Mouse (Mus musculus) CH12.LX (cell line): Measurements from ENCODE around the gene Prkg1. TPM values are rescaled to one million over a fixed set of nuclear protein-coding genes. Genes with fewer than 3 reads are reported as not detected.

Source experiments
- DNase-seq: peaks from one replicate; pipeline ENCODE4 v3.0.0-alpha.2; 2013; ENCODE audit errors: extremely low read depth
- H3K27ac ChIP-seq: 2 replicates; pipeline ENCODE4 v1.5.1; 2012; ENCODE audit warnings: low read depth, mild to moderate bottlenecking, control low read depth, moderate library complexity; ENCODE audit not compliant: insufficient read depth
- H3K27me3 ChIP-seq: replicated peaks from 2 replicates; pipeline ENCODE3; 2012; ENCODE audit warnings: inconsistent platforms
- H3K36me3 ChIP-seq, 2 experiments: replicated peaks in 1 of 2; 2 replicates each; pipeline versions ENCODE3 to v1.6.1; 2012; ENCODE audit warnings: inconsistent platforms in 1 of 2, low read length in 1 of 2, mild to moderate bottlenecking in 1 of 2, mixed read lengths in 1 of 2, moderate library complexity in 1 of 2; ENCODE audit not compliant: control insufficient read depth in 1 of 2, insufficient read depth in 1 of 2
- H3K4me1 ChIP-seq, 2 experiments: 2 replicates each; pipeline ENCODE4 v1.6.1; 2012; ENCODE audit warnings: inconsistent platforms in 1 of 2, moderate library complexity in 1 of 2; ENCODE audit not compliant: insufficient read depth in 2 of 2, control insufficient read depth in 1 of 2
- H3K4me2 ChIP-seq: 2 replicates; pipeline ENCODE4 v1.6.1; 2012; ENCODE audit warnings: low read depth, mild to moderate bottlenecking, control low read depth; ENCODE audit not compliant: poor library complexity, insufficient read depth, severe bottlenecking
- H3K4me3 ChIP-seq, 3 experiments: fragments of 150-350 bp in 1 of 3; sonication (generic) in 1 of 3; replicated peaks in 1 of 3; 2 replicates each; pipeline versions ENCODE3 to v1.5.1; 2011 to 2012; ENCODE audit warnings: low read depth in 2 of 3, low read length in 2 of 3, mild to moderate bottlenecking in 2 of 3, moderate library complexity in 2 of 3, control low read depth in 1 of 3, improper control_type of control experiment in 1 of 3, inconsistent platforms in 1 of 3, mixed read lengths in 1 of 3; ENCODE audit not compliant: poor library complexity in 1 of 3
- H3K79me2 ChIP-seq: replicated peaks from 2 replicates; pipeline ENCODE4 v1.6.1; 2012; ENCODE audit warnings: mild to moderate bottlenecking, moderate library complexity; ENCODE audit not compliant: control insufficient read depth, poor library complexity, insufficient read depth, severe bottlenecking; ENCODE audit errors: extremely low read depth
- H3K9ac ChIP-seq: 2 replicates; pipeline ENCODE4 v1.6.1; 2012; ENCODE audit warnings: low read depth, mild to moderate bottlenecking, control low read depth, moderate library complexity; ENCODE audit not compliant: insufficient read depth
- H3K9me3 ChIP-seq: replicated peaks from 2 replicates; pipeline ENCODE3; 2012; ENCODE audit warnings: low read length, inconsistent platforms, mixed read lengths
- BHLHE40 ChIP-seq: IDR thresholded peaks from 2 replicates; pipeline ENCODE4 v1.6.1; 2011; ENCODE audit warnings: mild to moderate bottlenecking, low read depth, low read length, improper control_type of control experiment
- CHD1 ChIP-seq: IDR thresholded peaks from 2 replicates; pipeline ENCODE4 v1.6.1; 2012; ENCODE audit warnings: low read depth, low read length, improper control_type of control experiment, inconsistent platforms
- CTCF ChIP-seq, 2 experiments: IDR thresholded peaks in 1 of 2; conservative IDR thresholded peaks in 1 of 2; 2 replicates each; pipeline ENCODE4 v1.5.1; 2011 to 2012; ENCODE audit warnings: low read depth in 2 of 2, low read length in 2 of 2, improper control_type of control experiment in 1 of 2, inconsistent platforms in 1 of 2, mild to moderate bottlenecking in 1 of 2, moderate library complexity in 1 of 2
- E2F4 ChIP-seq: IDR thresholded peaks from 2 replicates; pipeline ENCODE4 v1.6.1; 2011; ENCODE audit warnings: low read depth, low read length, improper control_type of control experiment; ENCODE audit not compliant: insufficient replicate concordance
- ELF1 ChIP-seq: IDR thresholded peaks from 2 replicates; pipeline ENCODE4 v1.6.1; 2014; ENCODE audit warnings: low read depth, mild to moderate bottlenecking, inconsistent platforms, low read length, improper control_type of control experiment
- EP300 ChIP-seq: IDR thresholded peaks from 2 replicates; pipeline ENCODE4 v1.6.1; 2011; ENCODE audit warnings: low read length, improper control_type of control experiment
- JUN ChIP-seq: IDR thresholded peaks from 2 replicates; pipeline ENCODE4 v1.6.1; 2011; ENCODE audit warnings: low read depth, mild to moderate bottlenecking, low read length, improper control_type of control experiment, moderate library complexity; ENCODE audit not compliant: insufficient read depth
- JUND ChIP-seq: conservative IDR thresholded peaks from 2 replicates; pipeline ENCODE4 v1.6.1; 2011; ENCODE audit warnings: low read depth, low read length, improper control_type of control experiment
- MAZ ChIP-seq: IDR thresholded peaks from 2 replicates; pipeline ENCODE4 v1.6.1; 2012; ENCODE audit warnings: low read depth, mild to moderate bottlenecking, inconsistent platforms, low read length, improper control_type of control experiment, moderate library complexity
- MYC ChIP-seq: IDR thresholded peaks from 2 replicates; pipeline ENCODE4 v1.6.1; 2011; ENCODE audit warnings: low read depth, mild to moderate bottlenecking, improper control_type of control experiment, low read length
- NELFE ChIP-seq: IDR thresholded peaks from 2 replicates; pipeline ENCODE4 v1.6.1; 2011; ENCODE audit warnings: low read depth, low read length, improper control_type of control experiment
- POLR2A ChIP-seq: IDR thresholded peaks from 2 replicates; pipeline ENCODE4 v1.6.1; 2011; ENCODE audit warnings: low read depth, mild to moderate bottlenecking, improper control_type of control experiment, low read length
- RAD21 ChIP-seq: IDR thresholded peaks from 2 replicates; pipeline ENCODE4 v1.6.1; 2011; ENCODE audit warnings: low read depth, mild to moderate bottlenecking, low read length, improper control_type of control experiment, moderate library complexity
- RCOR1 ChIP-seq: conservative IDR thresholded peaks from 2 replicates; pipeline ENCODE4 v1.6.1; 2012; ENCODE audit warnings: low read depth, mild to moderate bottlenecking, inconsistent platforms, low read length, improper control_type of control experiment
- SIN3A ChIP-seq: IDR thresholded peaks from 2 replicates; pipeline ENCODE4 v1.6.1; 2012; ENCODE audit warnings: low read length, improper control_type of control experiment, inconsistent platforms
- SMC3 ChIP-seq: IDR thresholded peaks from 2 replicates; pipeline ENCODE4 v1.6.1; 2011; ENCODE audit warnings: low read depth, low read length, improper control_type of control experiment
- TCF12 ChIP-seq: IDR thresholded peaks from 2 replicates; pipeline ENCODE4 v1.6.1; 2014; ENCODE audit warnings: low read depth, mild to moderate bottlenecking, inconsistent platforms, low read length, improper control_type of control experiment
- USF1 ChIP-seq: IDR thresholded peaks from 2 replicates; pipeline ENCODE4 v1.6.1; 2014; ENCODE audit warnings: low read depth, mild to moderate bottlenecking, inconsistent platforms, low read length, improper control_type of control experiment
- USF2 ChIP-seq: conservative IDR thresholded peaks from 2 replicates; pipeline ENCODE4 v1.6.1; 2011; ENCODE audit warnings: low read depth, low read length, improper control_type of control experiment
- ZNF384 ChIP-seq: IDR thresholded peaks from 2 replicates; pipeline ENCODE4 v1.6.1; 2012; ENCODE audit warnings: low read depth, low read length, improper control_type of control experiment, inconsistent platforms
- dilution Hi-C: fragments of 300-500 bp; cut with MboI; formaldehyde crosslinking; loops from 2 replicates; pipeline ENCODE4 v1.14.3; 2020; ENCODE audit warnings: low sequenced_read_pairs; ENCODE audit not compliant: extremely low pct_unique_long_range_greater_than_20kb, extremely low pct_ligation_motif_present
- in situ Hi-C: fragments of 300-500 bp; cut with MboI; formaldehyde crosslinking; loops from 3 replicates; pipeline ENCODE4 v1.14.3; 2019; ENCODE audit warnings: low sequenced_read_pairs, low pct_ligation_motif_present, low pct_unique_long_range_greater_than_20kb, mixed read lengths
- polyA plus RNA-seq: library from polyadenylated mRNA; unstranded; fragments of >175 nt; gene quantifications from 2 replicates; pipeline ENCODE4 v1.2.1, GENCODE M21; 2012; ENCODE audit warnings: low read depth; ENCODE audit not compliant: insufficient read length
- total RNA-seq, 2 experiments: library from RNA; depleted of rRNA; stranded (reverse); fragments of 300-350 nt in 1 of 2; fragments of >200 nt in 1 of 2; gene quantifications; 2 replicates each; pipeline ENCODE4 v1.2.3; 2012 to 2014

Gene Prkg1
- total and polyA plus RNA-seq, 3 experiments: not detected

- Histone ChIP-seq H3K27ac (no peak overlapping the region), H3K9me3 (no peaks in the 10 kb centered on the region), H3K79me2 (no peaks in the 10 kb centered on the region)
- TF ChIP-seq SIN3A: no peak
- TF ChIP-seq NELFE: no peak
- no peak for TF ChIP-seq ELF1
- no peak for TF ChIP-seq RCOR1
- no peak for TF ChIP-seq POLR2A
- TF ChIP-seq JUN: no peak
- TF ChIP-seq JUND: no peak
- no peak for TF ChIP-seq CHD1
- TF ChIP-seq ZNF384: no peak
- TF ChIP-seq USF2: no peak
- TF ChIP-seq MAZ: no peak
- no peak for TF ChIP-seq CTCF (conservative IDR thresholded peaks at IDR 0.05 in 1 of 2, IDR thresholded peaks at IDR 0.05 in 1 of 2; ENCODE audit: low read depth in 2 of 2, low read length in 2 of 2)
- no peak for TF ChIP-seq TCF12
- no peak for TF ChIP-seq EP300
- no peak for TF ChIP-seq USF1
- TF ChIP-seq MYC: no peak
- TF ChIP-seq, all 38 proteins: peak for 0
- in situ Hi-C loops (no loop called here), dilution Hi-C loops (no loop called here)
- Histone ChIP-seq H3K36me3 (no peaks in the 10 kb centered on the region), H3K4me1 (no peaks in the 10 kb centered on the region; a peak in 1 of 4 replicates), H3K9ac (no peak overlapping the region), H3K27me3 (no peaks in the 10 kb centered on the region), H3K4me2 (no peak overlapping the region), H3K4me3 (no peak overlapping the region)
- DNase-seq: no peak
These were observed 413.0 kb downstream of the Prkg1 start for GRCm38 (mm10) chr19:31351796-31352195.

- in situ Hi-C loops: no loop called here
- DNase-seq: peak; percentile 64
- dilution Hi-C loops: no loop called here
These were observed 422.7 kb downstream of the Prkg1 start for GRCm38 (mm10) chr19:31342150-31342549.

More at GRCm38 (mm10) chr19:31342150-31342549, 422.7 kb downstream of the Prkg1 start:
- H3K4me2 ChIP-seq: peak overlapping the region; percentile 74; the same call in 1 of the 2 replicates
- H3K9ac ChIP-seq: no peak overlapping the region; the same call in 1 of the 2 replicates
- H3K4me3 ChIP-seq: no peak overlapping the region
- peaks cover 3 to 4% of the 10 kb centered on the region in 2 experiments; a peak in 3 of 4 replicates for H3K4me1 ChIP-seq
- no peaks in the 10 kb centered on the region for H3K9me3 ChIP-seq
- no peaks in the 10 kb centered on the region for H3K36me3 ChIP-seq
- H3K27me3 ChIP-seq: no peaks in the 10 kb centered on the region
- TF ChIP-seq RAD21 (peak; percentile 50), ZNF384 (peak; percentile 46; the same call in 1 of the 2 replicates), POLR2A (no peak), MYC (peak; percentile 49; the same call in 1 of the 2 replicates), CTCF (conservative IDR thresholded peaks at IDR 0.05 in 1 of 2, IDR thresholded peaks at IDR 0.05 in 1 of 2; ENCODE audit: low read depth in 2 of 2, low read length in 2 of 2) (peak; percentile 75), SMC3 (peak; percentile 78), E2F4 (no peak), BHLHE40 (peak; percentile 41)
- no peaks in the 10 kb centered on the region for H3K79me2 ChIP-seq
- H3K27ac ChIP-seq: no peak overlapping the region
